Mouse (Mus musculus) heart, embryonic 15.5 days (tissue): ENCODE measurements at regions not wholly inside any gene's neighbourhood (a gene's known extent, or its start where the extent isn't known, plus 50 kb on each side); places are given as distances from the start of the nearest gene placed in this dataset.

Experiments used
- ATAC-seq: fragments of 200-750 bp; cut with Nextera tagmentation; replicated peaks from 2 replicates; pipeline ENCODE4 v1.8.0; 2017; ENCODE audit warnings: low read depth, moderate TSS enrichment; ENCODE audit not compliant: insufficient number of reproducible peaks, insufficient read depth, low FRiP score
- H3K27ac ChIP-seq: fragments of 300-500 bp; sonication (generic); 2 replicates; pipeline ENCODE4 v1.5.1; 2015; ENCODE audit warnings: mild to moderate bottlenecking, inconsistent platforms
- H3K27me3 ChIP-seq: fragments of 300-500 bp; sonication (generic); 2 replicates; pipeline ENCODE4 v1.6.1; 2015; ENCODE audit warnings: inconsistent platforms
- H3K36me3 ChIP-seq: fragments of 300-500 bp; sonication (generic); 2 replicates; pipeline ENCODE4 v1.6.1; 2015; ENCODE audit warnings: mild to moderate bottlenecking, inconsistent platforms
- H3K4me1 ChIP-seq: fragments of 300-500 bp; sonication (generic); replicated peaks from 2 replicates; pipeline ENCODE4 v1.6.1; 2015; ENCODE audit warnings: inconsistent platforms
- H3K4me2 ChIP-seq: fragments of 300-500 bp; sonication (generic); 2 replicates; pipeline ENCODE4 v1.6.1; 2015; ENCODE audit warnings: inconsistent platforms, mild to moderate bottlenecking, moderate library complexity
- H3K4me3 ChIP-seq: fragments of 300-500 bp; sonication (generic); 2 replicates; pipeline ENCODE4 v1.5.1; 2015; ENCODE audit warnings: mild to moderate bottlenecking, inconsistent platforms
- H3K9ac ChIP-seq: fragments of 300-500 bp; sonication (generic); 2 replicates; pipeline ENCODE4 v1.6.1; 2015; ENCODE audit warnings: mild to moderate bottlenecking, inconsistent platforms
- H3K9me3 ChIP-seq: fragments of 300-500 bp; sonication (generic); replicated peaks from 2 replicates; pipeline ENCODE4 v1.6.1; 2016; ENCODE audit warnings: inconsistent platforms
- WGBS: fragments of 180-500 bp; shearing (Covaris S2); methylation state at CpG from one replicate; pipeline ENCODE4 v1.1.7; 2015; ENCODE audit warnings: mixed read lengths; 5-methylcytosine and 5-hydroxymethylcytosine counted together

- 85% methylated on average over 4 of the region's 4 CpGs for WGBS
- Histone ChIP-seq H3K4me1 (0 out of 2 replicates have a peak, but pooled peaks cover 5% of the 10 kb centered on the region), H3K27me3 (no peaks in the 10 kb centered on the region), H3K36me3 (no peaks in the 10 kb centered on the region), H3K27ac (no peak overlapping the region), H3K4me2 (no peak overlapping the region), H3K9ac (no peak overlapping the region), H3K9me3 (no peaks in the 10 kb centered on the region), H3K4me3 (no peak overlapping the region)
- ATAC-seq: no peak
These were observed 53.9 kb upstream of the Cdkn3 start for GRCm38 (mm10) chr14:46706462-46706861.

GRCm38 (mm10) chr14:46704316-46704751, 56.0 kb upstream of the Cdkn3 start:
- no peak for ATAC-seq
- H3K9ac ChIP-seq: no peak overlapping the region
- 0 out of 2 replicates have a peak, but pooled peaks cover 5% of the 10 kb centered on the region for H3K4me1 ChIP-seq
- H3K4me2 ChIP-seq: peak overlapping the region; percentile 47
- peak overlapping the region; percentile 20; the same call in 1 of the 2 replicates for H3K4me3 ChIP-seq
- no peaks in the 10 kb centered on the region for H3K9me3 ChIP-seq
- WGBS: 25% methylated on average over 9 of the region's 9 CpGs
- no peak overlapping the region for H3K27ac ChIP-seq
- no peaks in the 10 kb centered on the region for H3K27me3 ChIP-seq
- H3K36me3 ChIP-seq: no peaks in the 10 kb centered on the region

GRCm38 (mm10) chr14:46702669-46703435, 57.5 kb upstream of the Cdkn3 start:
- Histone ChIP-seq H3K36me3 (no peaks in the 10 kb centered on the region), H3K27ac (no peak overlapping the region)
- 34% methylated on average over 17 of the region's 17 CpGs for WGBS

GRCm38 (mm10) chr14:46692571-46692970, 67.8 kb upstream of the Cdkn3 start:
- H3K9ac ChIP-seq: no peak overlapping the region
- no peaks in the 10 kb centered on the region for H3K27me3 ChIP-seq
- no peaks in the 10 kb centered on the region for H3K36me3 ChIP-seq
- H3K4me3 ChIP-seq: no peak overlapping the region
- WGBS: 92% methylated on average over 7 of the region's 7 CpGs
- H3K4me2 ChIP-seq: no peak overlapping the region
- no peak overlapping the region for H3K27ac ChIP-seq
- H3K9me3 ChIP-seq: no peaks in the 10 kb centered on the region
- no peaks in the 10 kb centered on the region for H3K4me1 ChIP-seq
- ATAC-seq: no peak

More at GRCm38 (mm10) chr14:46702669-46703435, 57.5 kb upstream of the Cdkn3 start:
- ATAC-seq: no peak; the same call in 1 of the 2 replicates
- H3K9ac ChIP-seq: no peak overlapping the region
- H3K4me3 ChIP-seq: no peak overlapping the region
- H3K4me2 ChIP-seq: no peak overlapping the region
- 0 out of 2 replicates have a peak, but pooled peaks cover 5% of the 10 kb centered on the region for H3K4me1 ChIP-seq
- no peaks in the 10 kb centered on the region for H3K27me3 ChIP-seq
- H3K9me3 ChIP-seq: no peaks in the 10 kb centered on the region

DNA sequence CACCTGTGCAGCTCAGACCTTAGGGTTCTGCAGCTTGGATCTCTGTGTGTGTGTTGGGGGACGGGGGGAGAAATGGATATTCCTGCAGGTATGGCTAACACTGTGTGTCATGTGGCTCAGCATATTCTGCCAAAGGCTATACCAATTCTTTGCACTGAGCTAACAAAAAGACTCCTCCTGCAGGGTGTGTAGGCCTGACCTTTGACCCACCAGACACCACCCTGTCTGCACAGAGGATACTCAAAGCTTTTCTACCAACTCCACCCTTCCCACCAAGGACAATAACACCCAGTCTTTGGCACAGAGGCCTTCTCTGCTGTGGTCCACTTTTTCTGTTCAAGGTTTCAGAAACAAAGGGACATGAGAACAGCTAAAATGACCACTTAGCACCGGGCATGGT, 68.3 kb upstream of the Cdkn3 start:
- Histone ChIP-seq H3K4me2 (no peak overlapping the region), H3K27me3 (no peaks in the 10 kb centered on the region), H3K4me1 (no peaks in the 10 kb centered on the region), H3K9me3 (no peaks in the 10 kb centered on the region), H3K36me3 (no peaks in the 10 kb centered on the region), H3K9ac (no peak overlapping the region), H3K4me3 (no peak overlapping the region), H3K27ac (no peak overlapping the region)
- WGBS: 86% methylated on average over 2 of the region's 2 CpGs
- no peak for ATAC-seq

DNA sequence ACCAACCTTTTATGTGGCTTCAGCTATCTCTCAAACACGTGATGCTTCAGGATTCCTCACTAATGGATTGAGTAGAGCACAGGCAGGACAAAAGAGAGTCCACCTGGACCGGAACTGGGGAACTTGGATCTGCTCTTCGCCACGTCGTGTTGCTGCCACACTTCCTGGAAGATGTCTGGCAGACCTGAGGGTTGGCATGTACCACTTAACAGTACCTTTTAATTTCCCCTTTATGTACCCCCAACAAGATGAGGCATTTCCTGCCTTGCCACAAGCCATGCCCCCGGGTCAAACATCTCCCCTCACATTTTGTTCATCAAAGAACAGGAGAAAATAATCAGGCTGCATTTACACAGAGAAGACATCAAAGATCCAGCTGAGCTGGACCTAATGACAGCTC, 77.6 kb upstream of the Cdkn3 start:
- 73% methylated on average over 6 of the region's 6 CpGs for WGBS
- no peak for ATAC-seq
- H3K4me2 ChIP-seq: no peak overlapping the region
- no peaks in the 10 kb centered on the region for H3K9me3 ChIP-seq
- H3K36me3 ChIP-seq: no peaks in the 10 kb centered on the region
- H3K9ac ChIP-seq: no peak overlapping the region
- no peak overlapping the region for H3K27ac ChIP-seq
- 0 out of 2 replicates have a peak, but pooled peaks cover 5% of the 10 kb centered on the region for H3K4me1 ChIP-seq
- no peak overlapping the region for H3K4me3 ChIP-seq
- no peaks in the 10 kb centered on the region for H3K27me3 ChIP-seq

GRCm38 (mm10) chr14:46678935-46679334, 81.4 kb upstream of the Cdkn3 start:
- H3K27me3 ChIP-seq: no peaks in the 10 kb centered on the region
- H3K4me2 ChIP-seq: no peak overlapping the region
- H3K4me3 ChIP-seq: no peak overlapping the region
- no peak overlapping the region for H3K9ac ChIP-seq
- H3K9me3 ChIP-seq: no peaks in the 10 kb centered on the region
- peaks cover 13% of the 10 kb centered on the region; the same call in 1 of the 2 replicates for H3K4me1 ChIP-seq
- no peak overlapping the region for H3K27ac ChIP-seq
- 53% methylated on average over 4 of the region's 4 CpGs for WGBS
- H3K36me3 ChIP-seq: no peaks in the 10 kb centered on the region
- ATAC-seq: no peak

GRCm38 (mm10) chr14:46671482-46672225, 88.7 kb upstream of the Cdkn3 start:
- Histone ChIP-seq H3K9ac (no peak overlapping the region), H3K36me3 (no peaks in the 10 kb centered on the region), H3K9me3 (no peaks in the 10 kb centered on the region), H3K27me3 (no peaks in the 10 kb centered on the region), H3K4me1 (peaks cover 12% of the 10 kb centered on the region), H3K4me3 (no peak overlapping the region), H3K4me2 (no peak overlapping the region), H3K27ac (no peak overlapping the region)
- 84% methylated on average over 9 of the region's 9 CpGs for WGBS
- ATAC-seq: no peak

DNA sequence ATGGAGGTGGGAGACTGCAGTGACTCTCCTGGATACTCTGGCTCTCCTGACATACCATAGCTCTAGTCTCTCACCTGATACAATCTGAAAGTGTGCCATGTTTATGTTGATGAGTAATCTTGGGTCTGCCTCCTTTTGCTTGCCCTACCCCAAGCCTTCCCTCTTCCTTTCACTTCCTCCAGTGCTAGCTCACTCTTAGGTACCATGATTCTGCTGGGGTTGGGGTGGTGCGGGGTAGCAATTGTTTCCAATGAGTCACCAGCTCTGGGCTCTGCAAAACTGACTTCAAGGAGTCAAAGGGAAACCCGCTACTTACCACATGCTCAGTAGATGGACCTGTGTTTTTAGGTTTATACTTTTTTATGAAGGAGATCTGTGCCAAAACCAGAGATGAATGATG, 89.3 kb upstream of the Cdkn3 start:
- peak overlapping the region; percentile 29; the same call in 1 of the 2 replicates for H3K27ac ChIP-seq
- no peak for ATAC-seq

GRCm38 (mm10) chr14:46670221-46671046, 89.9 kb upstream of the Cdkn3 start:
- H3K36me3 ChIP-seq: no peaks in the 10 kb centered on the region
- H3K9ac ChIP-seq: no peak overlapping the region
- peak overlapping the region; percentile 29; the same call in 1 of the 2 replicates for H3K27ac ChIP-seq
- no peak overlapping the region for H3K4me3 ChIP-seq
- 51% methylated on average over 20 of the region's 20 CpGs for WGBS
- no peak; the same call in 1 of the 2 replicates for ATAC-seq
- H3K27me3 ChIP-seq: no peaks in the 10 kb centered on the region
- H3K4me1 ChIP-seq: peaks cover 12% of the 10 kb centered on the region
- H3K9me3 ChIP-seq: no peaks in the 10 kb centered on the region
- H3K4me2 ChIP-seq: 0 out of 2 replicates have a peak overlapping the region, but pooled peaks have one; percentile 3

More for the DNA sequence above, 89.3 kb upstream of the Cdkn3 start:
- Histone ChIP-seq H3K4me1 (peaks cover 12% of the 10 kb centered on the region), H3K27me3 (no peaks in the 10 kb centered on the region), H3K36me3 (no peaks in the 10 kb centered on the region), H3K4me3 (no peak overlapping the region), H3K9ac (no peak overlapping the region), H3K9me3 (no peaks in the 10 kb centered on the region), H3K4me2 (no peak overlapping the region)
- 91% methylated on average over 2 of the region's 2 CpGs for WGBS

- Histone ChIP-seq H3K9me3 (no peaks in the 10 kb centered on the region), H3K4me2 (no peak overlapping the region), H3K4me1 (peaks cover under 1% of the 10 kb centered on the region; the same call in 1 of the 2 replicates), H3K36me3 (no peaks in the 10 kb centered on the region), H3K4me3 (no peak overlapping the region), H3K9ac (no peak overlapping the region), H3K27ac (no peak overlapping the region), H3K27me3 (no peaks in the 10 kb centered on the region)
- ATAC-seq: no peak
- WGBS: 82% methylated on average over 3 of the region's 3 CpGs
These were observed 92.1 kb upstream of the Cdkn3 start for GRCm38 (mm10) chr14:46668275-46668674.
